Mouse (Mus musculus): ENCODE measurements around the gene Inpp4a.

- TF ChIP-seq E2F4 (IDR thresholded peaks at IDR 0.05; ENCODE audit: insufficient read depth): no peak
- no peak for TF ChIP-seq TCF3 (IDR thresholded peaks at IDR 0.05; ENCODE audit: insufficient read length, low read depth)
- TF ChIP-seq USF1 (IDR thresholded peaks at IDR 0.05; ENCODE audit: low read depth): no peak
- no peak for TF ChIP-seq POLR2A (IDR thresholded peaks at IDR 0.05; ENCODE audit: insufficient read length, low read depth)
Observed at GRCm38 (mm10) chr1:37428911-37429310, 129.2 kb downstream of the Inpp4a start.

Measured in myocyte (in vitro differentiated cells).